Mouse (Mus musculus) hindbrain, embryonic 11.5 days (tissue): ENCODE data around the gene Nrg3. TPM values are rescaled to one million over a fixed set of nuclear protein-coding genes. Genes with fewer than 3 reads are reported as not detected.

ENCODE experiments used
- ATAC-seq: fragments of 200-750 bp; cut with Nextera tagmentation; 2 replicates; pipeline ENCODE4 v1.8.0; 2017; ENCODE audit warnings: mild to moderate bottlenecking, moderate TSS enrichment, moderate library complexity; ENCODE audit not compliant: low FRiP score
- DNase-seq: peaks from one replicate; pipeline ENCODE4 v3.0.0-alpha.2; 2015; ENCODE audit warnings: low spot score
- H3K27ac ChIP-seq: fragments of 300-500 bp; sonication (generic); 2 replicates; pipeline ENCODE4 v1.5.1; 2014; ENCODE audit warnings: mild to moderate bottlenecking, low read depth, low read length
- H3K27me3 ChIP-seq: fragments of 300-500 bp; sonication (generic); 2 replicates; pipeline ENCODE4 v1.6.1; 2014; ENCODE audit warnings: mild to moderate bottlenecking, low read length, moderate library complexity, mixed read lengths; ENCODE audit not compliant: control insufficient read depth, insufficient read depth
- H3K36me3 ChIP-seq: fragments of 300-500 bp; sonication (generic); 2 replicates; pipeline ENCODE4 v1.6.1; 2014; ENCODE audit warnings: mild to moderate bottlenecking, low read length, moderate library complexity, mixed read lengths; ENCODE audit not compliant: control insufficient read depth, insufficient read depth
- H3K4me1 ChIP-seq: fragments of 300-500 bp; sonication (generic); replicated peaks from 2 replicates; pipeline ENCODE4 v1.6.1; 2014; ENCODE audit warnings: low read length, mixed read lengths; ENCODE audit not compliant: control insufficient read depth, insufficient read depth
- H3K4me2 ChIP-seq: fragments of 300-500 bp; sonication (generic); replicated peaks from 2 replicates; pipeline ENCODE4 v1.6.1; 2014; ENCODE audit warnings: mild to moderate bottlenecking, low read depth, low read length
- H3K4me3 ChIP-seq: fragments of 300-500 bp; sonication (generic); 2 replicates; pipeline ENCODE4 v1.5.1; 2014; ENCODE audit warnings: low read depth, low read length
- H3K9ac ChIP-seq: fragments of 300-500 bp; sonication (generic); 2 replicates; pipeline ENCODE4 v1.6.1; 2014; ENCODE audit warnings: low read depth, low read length
- H3K9me3 ChIP-seq: fragments of 300-500 bp; sonication (generic); 2 replicates; pipeline ENCODE4 v1.6.1; 2016; ENCODE audit warnings: low read length; ENCODE audit not compliant: control insufficient read depth
- WGBS: fragments of 180-500 bp; shearing (Covaris S2); extraction: QIAGEN DNeasy Blood & Tissue Kit; methylation state at CpG from one replicate; pipeline ENCODE4 v1.1.7; 2014; 5-methylcytosine and 5-hydroxymethylcytosine counted together
- polyA plus RNA-seq: library from polyadenylated mRNA; unstranded; fragments of >200 nt; fragmentation: Nextera tagmentation; extraction: Ambion mirVana; gene quantifications from 2 replicates; pipeline ENCODE4 v1.2.1, GENCODE M21; 2014

Gene Nrg3
- polyA plus RNA-seq, 1 experiment from 2014 or later = 2.0 TPM

- H3K4me3 ChIP-seq = no peak overlapping the region
- no peaks in the 10 kb centered on the region for H3K27me3 ChIP-seq
- no peak for ATAC-seq
- no peaks in the 10 kb centered on the region for H3K4me1 ChIP-seq
- H3K36me3 ChIP-seq = no peaks in the 10 kb centered on the region
- no peak overlapping the region for H3K9ac ChIP-seq
- WGBS = 78% methylated on average over 7 of the region's 7 CpGs
- DNase-seq = peak; percentile 26
- H3K27ac ChIP-seq = no peak overlapping the region
- no peak overlapping the region for H3K4me2 ChIP-seq
- no peaks in the 10 kb centered on the region for H3K9me3 ChIP-seq
Observed at GRCm38 (mm10) chr14:38991847-38992573, 480.9 kb downstream of the Nrg3 start.

DNA sequence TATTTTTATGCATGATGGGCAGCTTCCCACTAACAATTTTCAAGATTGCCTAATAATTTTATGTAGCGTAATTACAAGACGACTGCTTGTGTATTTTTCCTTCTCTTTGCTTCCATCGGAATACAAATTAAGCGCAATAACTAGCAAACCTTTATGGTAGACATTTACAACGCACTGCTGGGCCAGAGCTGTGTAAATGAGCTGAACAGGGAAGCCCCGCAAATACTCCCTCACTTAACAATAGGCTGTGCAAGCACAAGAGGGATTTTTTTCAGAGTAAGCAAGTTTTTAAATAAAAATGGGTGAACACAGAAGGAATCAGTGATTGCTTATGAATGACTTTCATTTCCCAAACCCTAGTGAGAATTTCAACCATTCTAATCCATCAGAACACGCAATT, 513.5 kb downstream of the Nrg3 start:
- Histone ChIP-seq H3K36me3 (no peaks in the 10 kb centered on the region), H3K4me2 (no peak overlapping the region), H3K27ac (no peak overlapping the region), H3K27me3 (no peaks in the 10 kb centered on the region), H3K4me3 (no peak overlapping the region), H3K4me1 (no peaks in the 10 kb centered on the region), H3K9me3 (no peaks in the 10 kb centered on the region), H3K9ac (no peak overlapping the region)
- ATAC-seq (no peak), DNase-seq (no peak)
- WGBS = 90% methylated on average over 7 of the region's 7 CpGs

DNA sequence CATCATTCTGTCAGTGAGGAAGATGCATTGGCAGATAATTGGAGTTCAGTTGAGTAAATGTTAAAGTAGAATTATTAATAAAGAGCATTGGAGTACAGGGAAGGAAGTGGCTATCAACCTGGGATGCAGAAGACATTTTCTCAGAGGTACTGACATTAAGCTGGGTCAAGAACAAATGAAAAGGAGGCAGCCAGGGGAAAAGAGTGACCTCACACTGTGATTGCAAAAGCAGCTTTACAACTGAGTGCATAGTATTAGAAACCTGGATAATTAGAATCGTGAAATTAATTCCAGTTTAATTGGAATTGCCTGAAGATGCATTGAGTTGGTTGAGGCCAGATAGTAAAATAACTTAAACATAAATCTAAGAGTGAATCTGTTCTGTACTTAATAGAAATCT, 535.4 kb downstream of the Nrg3 start:
- no peak for DNase-seq
- Histone ChIP-seq H3K9me3 (no peaks in the 10 kb centered on the region), H3K4me1 (no peaks in the 10 kb centered on the region), H3K36me3 (no peaks in the 10 kb centered on the region), H3K4me2 (no peak overlapping the region), H3K27ac (no peak overlapping the region), H3K9ac (no peak overlapping the region), H3K27me3 (no peaks in the 10 kb centered on the region), H3K4me3 (no peak overlapping the region)
- WGBS = 74% methylated on average over 1 of the region's 1 CpGs
- no peak for ATAC-seq

- ATAC-seq = no peak
- H3K36me3 ChIP-seq = no peaks in the 10 kb centered on the region
- H3K9me3 ChIP-seq = no peaks in the 10 kb centered on the region
- no peak overlapping the region for H3K4me2 ChIP-seq
- H3K9ac ChIP-seq = no peak overlapping the region
- H3K27me3 ChIP-seq = no peaks in the 10 kb centered on the region
- WGBS = 50% methylated on average over 2 of the region's 2 CpGs
- H3K4me3 ChIP-seq = no peak overlapping the region
- H3K27ac ChIP-seq = no peak overlapping the region
- no peak for DNase-seq
- H3K4me1 ChIP-seq = no peaks in the 10 kb centered on the region
Observed at GRCm38 (mm10) chr14:38936483-38937054, 536.3 kb downstream of the Nrg3 start.

DNA sequence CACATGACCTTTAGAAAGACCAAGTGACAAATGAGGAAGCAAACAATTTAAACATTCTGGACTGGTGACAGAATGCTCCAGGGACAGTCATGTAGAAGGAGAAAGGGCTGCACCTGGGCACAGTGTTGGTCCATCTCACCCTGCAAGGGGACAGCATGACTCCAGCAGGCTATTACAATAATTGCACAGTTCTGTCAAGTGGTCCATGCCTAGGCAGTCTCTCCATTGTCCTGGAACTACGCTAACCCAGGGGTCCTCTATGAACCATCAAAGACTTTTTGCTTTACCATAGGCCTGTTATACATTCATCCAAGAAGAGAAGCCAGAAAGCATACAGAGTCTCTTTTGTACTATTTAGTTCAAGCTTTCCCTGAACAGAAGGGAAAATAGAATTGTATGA, 549.2 kb downstream of the Nrg3 start:
- Histone ChIP-seq H3K9me3 (no peaks in the 10 kb centered on the region), H3K27me3 (no peaks in the 10 kb centered on the region), H3K4me1 (no peaks in the 10 kb centered on the region), H3K9ac (no peak overlapping the region), H3K27ac (no peak overlapping the region), H3K4me2 (no peak overlapping the region), H3K4me3 (no peak overlapping the region), H3K36me3 (no peaks in the 10 kb centered on the region)
- DNase-seq (no peak), ATAC-seq (no peak)
- WGBS = 77% methylated on average over 1 of the region's 1 CpGs

DNA sequence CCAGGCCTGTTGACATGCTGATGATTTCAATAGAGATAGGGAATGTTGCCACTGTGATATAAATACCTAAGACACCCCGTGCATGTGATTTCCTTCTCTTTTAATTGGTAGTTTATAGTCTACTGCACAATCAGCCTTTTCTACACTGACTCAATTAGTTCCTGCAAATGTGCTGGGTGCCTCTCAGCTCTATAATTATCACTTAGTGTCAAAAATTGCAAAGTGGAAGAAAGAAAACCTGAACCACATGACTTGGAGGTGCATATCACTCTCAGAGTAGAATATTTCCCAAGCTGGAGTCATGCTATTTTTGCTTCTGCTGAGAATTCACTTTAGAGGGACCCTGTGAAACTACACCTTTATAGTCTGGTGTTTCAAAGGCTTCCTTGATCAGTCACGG, 552.1 kb downstream of the Nrg3 start:
- Histone ChIP-seq H3K4me1 (no peaks in the 10 kb centered on the region), H3K36me3 (no peaks in the 10 kb centered on the region), H3K9me3 (no peaks in the 10 kb centered on the region), H3K4me3 (no peak overlapping the region), H3K27me3 (no peaks in the 10 kb centered on the region), H3K4me2 (no peak overlapping the region), H3K27ac (no peak overlapping the region), H3K9ac (no peak overlapping the region)
- no peak for ATAC-seq
- 94% methylated on average over 2 of the region's 2 CpGs for WGBS
- DNase-seq = no peak

DNA sequence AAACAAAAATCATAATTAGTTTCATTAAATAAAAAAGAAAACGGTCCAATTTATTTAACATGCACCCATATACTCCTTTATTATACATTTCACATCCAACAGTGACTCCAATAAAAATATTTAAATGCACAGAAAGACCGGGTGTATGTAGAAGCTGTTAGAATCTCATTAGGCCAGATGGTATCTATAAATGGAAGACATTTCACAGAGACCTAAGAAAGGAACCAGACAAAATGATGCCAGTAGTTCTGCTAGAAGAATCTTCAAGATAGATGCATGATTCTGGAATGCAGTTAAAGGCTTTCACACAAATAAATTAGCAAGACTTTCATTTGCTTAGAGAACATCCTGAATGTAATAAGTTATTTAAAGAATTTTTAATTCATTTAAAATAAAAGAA, 602.3 kb downstream of the Nrg3 start:
- DNase-seq (no peak), ATAC-seq (no peak)
- Histone ChIP-seq H3K36me3 (no peaks in the 10 kb centered on the region), H3K27me3 (no peaks in the 10 kb centered on the region), H3K4me2 (no peak overlapping the region), H3K4me3 (no peak overlapping the region), H3K9ac (no peak overlapping the region), H3K27ac (no peak overlapping the region), H3K9me3 (no peaks in the 10 kb centered on the region), H3K4me1 (no peaks in the 10 kb centered on the region)
- 67% methylated on average over 2 of the region's 2 CpGs for WGBS

GRCm38 (mm10) chr14:38847566-38847965, 625.3 kb downstream of the Nrg3 start:
- ATAC-seq (no peak), DNase-seq (no peak)
- Histone ChIP-seq H3K36me3 (no peaks in the 10 kb centered on the region), H3K9ac (no peak overlapping the region), H3K4me3 (no peak overlapping the region), H3K4me1 (no peaks in the 10 kb centered on the region), H3K27ac (no peak overlapping the region), H3K9me3 (no peaks in the 10 kb centered on the region), H3K27me3 (no peaks in the 10 kb centered on the region), H3K4me2 (no peak overlapping the region)
- 97% methylated on average over 1 of the region's 1 CpGs for WGBS

- DNase-seq (no peak), ATAC-seq (no peak)
- no peak overlapping the region for H3K4me2 ChIP-seq
- H3K27ac ChIP-seq = no peak overlapping the region
- no peaks in the 10 kb centered on the region for H3K4me1 ChIP-seq
- no peaks in the 10 kb centered on the region for H3K9me3 ChIP-seq
- WGBS = 86% methylated on average over 1 of the region's 1 CpGs
- no peak overlapping the region for H3K4me3 ChIP-seq
- no peaks in the 10 kb centered on the region for H3K27me3 ChIP-seq
- no peak overlapping the region for H3K9ac ChIP-seq
- no peaks in the 10 kb centered on the region for H3K36me3 ChIP-seq
Observed at GRCm38 (mm10) chr14:38847091-38847490, 625.8 kb downstream of the Nrg3 start.
